Mouse (Mus musculus) myocyte (in vitro differentiated cells): Measurements from ENCODE around the gene Olfr458. TPM values are rescaled to one million over a fixed set of nuclear protein-coding genes. Genes with fewer than 3 reads are reported as not detected.

Source experiments
- H3K27me3 ChIP-seq: one replicate; pipeline ENCODE4 v1.6.1; 2011; ENCODE audit not compliant: control insufficient read depth, insufficient read depth, insufficient read length
- H3K36me3 ChIP-seq: one replicate; pipeline ENCODE4 v1.6.1; 2011; ENCODE audit not compliant: control insufficient read depth, insufficient read depth
- H3K4me2 ChIP-seq: one replicate; pipeline ENCODE4 v1.6.1; 2011; ENCODE audit warnings: low read depth, control low read depth
- H3K4me3 ChIP-seq: one replicate; pipeline ENCODE4 v1.5.1; 2011; ENCODE audit warnings: mild to moderate bottlenecking, control low read depth, moderate library complexity
- H3K79me2 ChIP-seq: one replicate; pipeline ENCODE4 v1.6.1; 2011; ENCODE audit not compliant: control insufficient read depth, insufficient read depth
- H3ac ChIP-seq: one replicate; pipeline ENCODE4 v1.6.1; 2011; ENCODE audit not compliant: control insufficient read depth, insufficient read length
- CEBPB ChIP-seq: IDR thresholded peaks from 2 replicates; pipeline ENCODE4 v1.6.1; 2011; ENCODE audit warnings: mild to moderate bottlenecking, moderate library complexity; ENCODE audit not compliant: poor library complexity, insufficient read depth, severe bottlenecking
- E2F4 ChIP-seq: IDR thresholded peaks from one replicate; pipeline ENCODE4 v1.6.1; 2011; ENCODE audit warnings: mild to moderate bottlenecking, control low read depth, moderate library complexity; ENCODE audit not compliant: insufficient read depth
- MAX ChIP-seq: IDR thresholded peaks from one replicate; pipeline ENCODE4 v1.6.1; 2011; ENCODE audit warnings: low read depth, mild to moderate bottlenecking, control low read depth
- MYOD1 ChIP-seq, 3 experiments: IDR thresholded peaks; one replicate each; pipeline ENCODE4 v1.6.1; 2011; ENCODE audit warnings: control low read depth in 2 of 3, low read depth in 2 of 3, mild to moderate bottlenecking in 2 of 3, moderate library complexity in 1 of 3; ENCODE audit not compliant: insufficient read length in 2 of 3, control insufficient read depth in 1 of 3
- MYOG ChIP-seq, 3 experiments: IDR thresholded peaks; one replicate each; pipeline ENCODE4 v1.6.1; 2011; ENCODE audit warnings: control low read depth in 2 of 3, low read depth in 2 of 3, mild to moderate bottlenecking in 2 of 3; ENCODE audit not compliant: insufficient read length in 2 of 3, control insufficient read depth in 1 of 3, insufficient read depth in 1 of 3
- POLR2A ChIP-seq: IDR thresholded peaks from one replicate; pipeline ENCODE4 v1.6.1; 2011; ENCODE audit warnings: low read depth, mild to moderate bottlenecking, control low read depth, moderate library complexity; ENCODE audit not compliant: insufficient read length
- POLR2AphosphoS2 ChIP-seq: IDR thresholded peaks from one replicate; pipeline ENCODE4 v1.6.1; 2011; ENCODE audit warnings: low read depth, control low read depth; ENCODE audit not compliant: insufficient read length
- REST ChIP-seq: IDR thresholded peaks from one replicate; pipeline ENCODE4 v1.6.1; 2011; ENCODE audit warnings: mild to moderate bottlenecking, control low read depth, moderate library complexity; ENCODE audit not compliant: insufficient read depth, insufficient read length
- SRF ChIP-seq: IDR thresholded peaks from one replicate; pipeline ENCODE4 v1.6.1; 2011; ENCODE audit warnings: low read depth; ENCODE audit not compliant: control insufficient read depth, insufficient read length
- TCF12 ChIP-seq: IDR thresholded peaks from one replicate; pipeline ENCODE4 v1.6.1; 2011; ENCODE audit warnings: mild to moderate bottlenecking, control low read depth; ENCODE audit not compliant: poor library complexity, insufficient read depth, severe bottlenecking
- TCF3 ChIP-seq: IDR thresholded peaks from one replicate; pipeline ENCODE4 v1.6.1; 2011; ENCODE audit warnings: low read depth, control low read depth; ENCODE audit not compliant: insufficient read length
- USF1 ChIP-seq: IDR thresholded peaks from one replicate; pipeline ENCODE4 v1.6.1; 2011; ENCODE audit warnings: low read depth, mild to moderate bottlenecking, control low read depth, moderate library complexity
- polyA plus RNA-seq: library from polyadenylated mRNA; unstranded; fragments of >200 nt; fragmentation: generic; extraction: Trizol; gene quantifications from one replicate; pipeline ENCODE4 v1.2.1, GENCODE M21; 2012; ENCODE audit warnings: missing spikeins

The Olfr458 gene
- polyA plus RNA-seq, 1 experiment = not detected

DNA sequence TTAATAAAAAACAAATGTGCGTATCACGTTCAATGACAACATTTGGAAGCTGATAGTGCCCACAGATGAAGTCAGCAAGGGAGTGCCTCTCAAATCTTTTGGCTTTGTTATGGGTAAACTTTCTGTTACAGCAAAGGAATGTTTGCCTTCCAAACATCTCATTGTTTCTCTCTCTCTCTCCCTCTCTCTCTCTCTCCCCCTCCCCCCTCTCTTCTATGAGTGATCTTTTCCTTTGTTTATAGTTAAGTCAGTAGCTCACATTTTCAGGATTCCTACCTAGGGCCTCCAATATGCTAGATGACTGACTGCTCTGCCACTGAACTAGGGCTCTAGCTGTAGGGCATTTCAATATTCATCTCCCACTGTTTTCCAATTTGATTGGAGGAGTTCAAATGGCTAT is 20.5 kb downstream of the Olfr458 start:
- Histone ChIP-seq H3ac (no peak overlapping the region), H3K27me3 (no peaks in the 10 kb centered on the region), H3K4me2 (no peak overlapping the region), H3K79me2 (no peaks in the 10 kb centered on the region), H3K4me3 (no peak overlapping the region), H3K36me3 (no peaks in the 10 kb centered on the region)
- no peak for TF ChIP-seq MAX
- TF ChIP-seq TCF3 = no peak
- TF ChIP-seq CEBPB = no peak
- no peak for TF ChIP-seq TCF12
- TF ChIP-seq MYOD1 (IDR thresholded peaks at IDR 0.05; ENCODE audit: control insufficient read depth in 1 of 3, insufficient read length in 2 of 3, low read depth in 2 of 3) = no peak
- no peak for TF ChIP-seq POLR2AphosphoS2
- no peak for TF ChIP-seq E2F4
- no peak for TF ChIP-seq POLR2A
- no peak for TF ChIP-seq MYOG (IDR thresholded peaks at IDR 0.05; ENCODE audit: control insufficient read depth in 1 of 3, insufficient read depth in 1 of 3, insufficient read length in 2 of 3, low read depth in 2 of 3)
- TF ChIP-seq USF1 = no peak
- no peak for TF ChIP-seq SRF
- no peak for TF ChIP-seq REST

DNA sequence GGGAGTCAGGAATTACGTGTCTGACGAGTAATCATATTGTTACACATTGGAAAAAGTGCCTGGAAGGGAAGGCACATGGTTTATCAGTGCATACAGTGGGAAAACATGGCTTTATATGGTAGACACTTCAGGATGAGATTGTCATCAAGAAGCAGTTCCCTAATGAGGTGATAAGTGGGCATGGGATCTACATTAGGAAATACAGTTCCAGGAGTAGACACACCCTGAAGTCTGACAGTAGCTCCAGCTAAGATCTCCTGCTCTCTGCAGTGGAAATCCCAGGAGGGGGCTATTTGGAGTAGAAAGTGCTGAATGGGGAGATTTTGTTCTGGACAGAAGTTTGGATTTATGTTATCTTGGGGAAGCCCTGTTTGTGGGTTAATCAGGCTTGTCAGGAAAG is 23.6 kb downstream of the Olfr458 start:
- H3ac ChIP-seq = no peak overlapping the region

DNA sequence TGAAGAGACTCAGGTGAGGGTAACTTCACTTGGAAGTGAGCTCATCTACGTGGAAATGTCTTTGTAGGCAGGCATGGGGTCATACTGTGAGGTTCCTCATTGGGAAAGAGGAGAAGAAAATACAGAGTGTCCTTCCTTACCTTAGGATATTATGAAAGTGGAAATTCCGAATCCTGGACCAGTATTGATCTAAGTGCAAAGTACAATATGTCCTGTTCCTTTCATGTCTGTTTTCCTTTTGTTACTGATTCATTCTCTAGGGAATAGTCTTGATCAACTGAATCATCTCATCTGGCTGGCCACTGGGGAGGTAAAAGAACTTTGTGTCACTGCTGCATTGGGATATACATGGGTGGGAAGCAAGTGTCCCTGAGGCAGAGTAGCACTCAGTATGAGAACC is 29.5 kb downstream of the Olfr458 start:
- no peak for TF ChIP-seq E2F4
- no peak for TF ChIP-seq MYOG (IDR thresholded peaks at IDR 0.05; ENCODE audit: control insufficient read depth in 1 of 3, insufficient read depth in 1 of 3, insufficient read length in 2 of 3, low read depth in 2 of 3)
- no peak for TF ChIP-seq TCF12
- TF ChIP-seq SRF = no peak
- TF ChIP-seq POLR2A = no peak
- TF ChIP-seq POLR2AphosphoS2 = no peak
- TF ChIP-seq TCF3 = no peak
- H3K36me3 ChIP-seq = no peaks in the 10 kb centered on the region
- H3ac ChIP-seq = no peak overlapping the region
- H3K79me2 ChIP-seq = no peaks in the 10 kb centered on the region
- H3K27me3 ChIP-seq = no peaks in the 10 kb centered on the region
- H3K4me3 ChIP-seq = no peak overlapping the region
- no peak overlapping the region for H3K4me2 ChIP-seq

More for the DNA sequence above, 23.6 kb downstream of the Olfr458 start:
- Histone ChIP-seq H3K4me3 (no peak overlapping the region), H3K4me2 (no peak overlapping the region), H3K36me3 (no peaks in the 10 kb centered on the region), H3K27me3 (no peaks in the 10 kb centered on the region), H3K79me2 (no peaks in the 10 kb centered on the region)
- TF ChIP-seq MYOD1 (IDR thresholded peaks at IDR 0.05; ENCODE audit: control insufficient read depth in 1 of 3, insufficient read length in 2 of 3, low read depth in 2 of 3) (no peak), TCF12 (no peak), TCF3 (no peak), POLR2A (no peak), SRF (no peak), REST (no peak)

DNA sequence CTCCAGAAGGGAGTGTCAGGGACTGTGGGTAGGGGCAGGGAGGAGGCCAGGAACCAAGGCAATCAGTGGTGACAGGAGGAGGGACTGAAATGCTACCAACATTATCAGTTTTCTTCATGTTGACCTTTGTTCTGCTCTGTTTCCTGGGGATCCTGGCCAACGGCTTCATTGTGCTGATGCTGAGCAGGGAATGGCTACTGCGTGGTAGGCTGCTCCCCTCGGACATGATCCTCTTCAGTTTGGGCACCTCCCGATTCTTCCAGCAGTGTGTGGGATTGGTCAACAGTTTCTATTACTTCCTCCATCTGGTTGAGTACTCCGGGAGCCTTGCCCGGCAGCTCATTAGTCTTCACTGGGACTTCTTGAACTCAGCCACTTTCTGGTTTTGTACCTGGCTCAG is 30.6 kb downstream of the Olfr458 start, which contains the start of gene Tas2r126:
TSS of gene Tas2r126 (plus strand) at position 90 of the 400 bp plus-strand sequence.
- Histone ChIP-seq H3K4me2 (no peak within 1 kb of the TSS), H3K27me3 (no peaks in the 10 kb centered on the region), H3ac (no peak within 1 kb of the TSS), H3K4me3 (no peak within 1 kb of the TSS), H3K79me2 (no peaks in the 10 kb centered on the region), H3K36me3 (no peaks in the 10 kb centered on the region)
- TF ChIP-seq E2F4 = no peak
- TF ChIP-seq TCF3 = no peak
- TF ChIP-seq MAX = no peak
- TF ChIP-seq POLR2AphosphoS2 = no peak
- no peak for TF ChIP-seq MYOG (IDR thresholded peaks at IDR 0.05; ENCODE audit: control insufficient read depth in 1 of 3, insufficient read depth in 1 of 3, insufficient read length in 2 of 3, low read depth in 2 of 3)
- TF ChIP-seq SRF = no peak
- no peak for TF ChIP-seq CEBPB
- no peak for TF ChIP-seq REST
- no peak for TF ChIP-seq TCF12
- TF ChIP-seq POLR2A = no peak
- no peak for TF ChIP-seq USF1
- no peak for TF ChIP-seq MYOD1 (IDR thresholded peaks at IDR 0.05; ENCODE audit: control insufficient read depth in 1 of 3, insufficient read length in 2 of 3, low read depth in 2 of 3)

DNA sequence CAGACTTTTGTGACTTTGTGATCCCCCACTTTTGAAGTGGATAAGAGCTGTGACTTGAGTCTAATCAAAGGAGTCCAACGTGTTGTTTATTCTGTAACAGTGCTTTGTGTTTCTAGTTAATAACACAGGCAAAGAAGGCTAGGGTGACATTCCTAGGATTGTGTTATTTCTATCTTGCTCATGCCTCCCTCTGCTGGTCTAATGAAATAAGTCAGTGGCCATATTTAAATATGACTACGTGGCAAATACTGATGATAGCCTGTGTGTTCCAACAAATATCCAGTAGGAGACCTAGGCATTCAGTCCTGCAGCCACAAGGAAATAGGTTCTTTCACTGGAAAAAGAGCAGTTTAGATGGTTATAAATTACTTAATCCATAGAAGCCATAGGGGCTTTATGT is 31.4 kb downstream of the Olfr458 start:
- H3K36me3 ChIP-seq = no peaks in the 10 kb centered on the region
- no peaks in the 10 kb centered on the region for H3K79me2 ChIP-seq
- H3K4me2 ChIP-seq = no peak overlapping the region
- no peak overlapping the region for H3ac ChIP-seq
- TF ChIP-seq TCF3 (no peak), SRF (no peak), CEBPB (no peak), E2F4 (no peak), MYOG (IDR thresholded peaks at IDR 0.05; ENCODE audit: control insufficient read depth in 1 of 3, insufficient read depth in 1 of 3, insufficient read length in 2 of 3, low read depth in 2 of 3) (no peak), MAX (no peak), MYOD1 (IDR thresholded peaks at IDR 0.05; ENCODE audit: control insufficient read depth in 1 of 3, insufficient read length in 2 of 3, low read depth in 2 of 3) (no peak), REST (no peak)
- no peak overlapping the region for H3K4me3 ChIP-seq
- no peaks in the 10 kb centered on the region for H3K27me3 ChIP-seq
